Mouse (Mus musculus): ENCODE measurements around the gene Gse1. TPM values are rescaled to one million over a fixed set of nuclear protein-coding genes. Genes with fewer than 3 reads are reported as not detected.

Gse1 gene
- polyA plus RNA-seq, 1 experiment from 2014 or later, result 25.3 TPM

DNA sequence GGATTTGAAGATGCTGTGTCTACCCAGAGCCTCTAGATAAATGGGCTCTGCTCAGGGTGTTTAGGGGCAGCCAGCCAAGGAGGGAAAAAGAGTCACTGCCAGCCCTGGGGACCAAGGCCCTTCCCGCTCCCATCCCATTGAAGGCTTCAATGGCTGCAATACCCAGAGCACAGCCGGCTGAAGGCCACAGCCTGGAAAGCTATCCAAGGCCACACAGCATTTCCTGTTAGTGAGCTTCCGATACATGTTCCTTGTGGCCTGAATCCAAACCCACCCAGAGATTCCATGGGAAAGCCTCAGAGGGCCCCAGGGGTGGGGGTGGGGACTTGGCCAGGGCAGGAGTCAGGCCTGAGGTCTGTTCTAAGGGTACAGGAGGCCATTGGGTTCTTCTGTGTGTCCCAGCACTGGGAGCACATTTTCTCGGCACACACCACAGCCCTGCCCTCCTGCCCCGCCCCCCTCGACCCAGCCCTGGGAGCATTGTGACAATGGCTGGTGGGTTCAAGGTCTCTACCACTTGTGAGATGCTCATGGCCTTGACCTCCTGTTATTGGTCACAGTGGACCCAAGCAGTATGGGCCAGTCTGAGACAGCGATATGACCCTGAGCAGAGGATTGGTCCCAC is 23.4 kb upstream of the Gse1 start:
- Histone ChIP-seq H3K9me3 (ENCODE audit: control insufficient read depth, low read length) (peaks cover 2% of the 10 kb centered on the region; the same call in 1 of the 2 replicates), H3K36me3 (ENCODE audit: control insufficient read depth, insufficient read depth, low read length) (no peaks in the 10 kb centered on the region), H3K4me2 (no peak overlapping the region), H3K27ac (ENCODE audit: low read depth, low read length) (no peak overlapping the region), H3K4me1 (replicated peaks; ENCODE audit: control insufficient read depth, insufficient read depth, low read length) (no peaks in the 10 kb centered on the region), H3K27me3 (replicated peaks; ENCODE audit: control insufficient read depth, insufficient read depth, low read length) (peaks cover 3% of the 10 kb centered on the region; the same call in 1 of the 2 replicates), H3K9ac (ENCODE audit: low read depth, low read length) (no peak overlapping the region), H3K4me3 (ENCODE audit: low read depth, low read length) (no peak overlapping the region)
- 70% methylated on average over 7 of the region's 7 CpGs for WGBS
- ATAC-seq (replicated peaks; ENCODE audit: low FRiP score) (no peak), DNase-seq (ENCODE audit: low spot score) (no peak)

DNA sequence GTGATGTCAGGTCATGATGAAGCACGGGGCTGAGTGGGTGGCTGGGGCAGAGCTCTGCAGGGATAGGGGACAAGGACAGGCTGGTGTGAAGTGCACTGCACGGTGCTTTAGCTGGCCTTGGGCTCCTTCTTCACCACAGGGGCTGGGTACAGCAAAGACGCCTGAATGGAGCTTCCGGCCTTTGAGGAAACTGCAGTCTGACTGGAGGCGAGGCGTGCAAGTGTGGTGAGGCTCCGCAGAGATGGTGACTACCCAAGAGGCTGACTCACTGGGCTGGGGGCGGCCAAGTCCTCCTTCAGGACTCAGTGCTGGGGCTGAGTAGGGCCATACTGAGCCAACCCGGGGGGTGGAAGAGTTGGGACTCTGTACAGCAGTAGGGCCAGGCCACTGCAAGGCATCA is 22.3 kb upstream of the Gse1 start:
- no peaks in the 10 kb centered on the region for H3K9me3 ChIP-seq (ENCODE audit: control insufficient read depth, low read length)
- H3K27me3 ChIP-seq (replicated peaks; ENCODE audit: control insufficient read depth, insufficient read depth, low read length), result peaks cover 6% of the 10 kb centered on the region; the same call in 1 of the 2 replicates
- WGBS, result 61% methylated on average over 9 of the region's 9 CpGs
- H3K9ac ChIP-seq (ENCODE audit: low read depth, low read length), result no peak overlapping the region
- DNase-seq (ENCODE audit: low spot score), result no peak
- no peak overlapping the region for H3K27ac ChIP-seq (ENCODE audit: low read depth, low read length)
- H3K4me2 ChIP-seq, result no peak overlapping the region
- H3K36me3 ChIP-seq (ENCODE audit: control insufficient read depth, insufficient read depth, low read length), result no peaks in the 10 kb centered on the region
- H3K4me3 ChIP-seq (ENCODE audit: low read depth, low read length), result no peak overlapping the region
- peaks cover 3% of the 10 kb centered on the region; the same call in 1 of the 2 replicates for H3K4me1 ChIP-seq (replicated peaks; ENCODE audit: control insufficient read depth, insufficient read depth, low read length)
- ATAC-seq (replicated peaks; ENCODE audit: low FRiP score), result no peak

DNA sequence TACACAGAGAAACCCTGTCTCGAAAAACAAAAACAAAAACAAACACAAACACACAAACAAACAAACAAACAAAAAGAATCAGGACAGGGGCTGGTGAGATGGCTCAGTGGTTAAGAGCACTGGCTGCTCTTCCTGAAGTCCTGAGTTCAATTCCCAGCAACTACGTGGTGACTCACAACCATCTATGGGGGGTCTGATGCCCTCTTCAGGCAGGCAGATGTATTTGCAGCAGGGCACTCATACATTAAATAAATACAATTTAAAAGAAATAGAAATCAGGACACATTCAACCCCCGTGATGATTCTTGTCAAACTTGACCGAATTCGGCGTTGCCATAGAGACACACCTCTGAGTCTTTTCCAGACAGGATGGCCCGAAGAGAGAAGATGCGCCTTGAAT is 20.9 kb upstream of the Gse1 start:
- no peak overlapping the region for H3K4me2 ChIP-seq
- H3K27me3 ChIP-seq (replicated peaks; ENCODE audit: control insufficient read depth, insufficient read depth, low read length), result peaks cover 6% of the 10 kb centered on the region; the same call in 1 of the 2 replicates
- peaks cover 14% of the 10 kb centered on the region for H3K4me1 ChIP-seq (replicated peaks; ENCODE audit: control insufficient read depth, insufficient read depth, low read length)
- no peak overlapping the region for H3K9ac ChIP-seq (ENCODE audit: low read depth, low read length)
- DNase-seq (ENCODE audit: low spot score) (no peak), ATAC-seq (replicated peaks; ENCODE audit: low FRiP score) (no peak)
- H3K9me3 ChIP-seq (ENCODE audit: control insufficient read depth, low read length), result no peaks in the 10 kb centered on the region
- H3K27ac ChIP-seq (ENCODE audit: low read depth, low read length), result no peak overlapping the region
- 80% methylated on average over 8 of the region's 8 CpGs for WGBS
- no peak overlapping the region for H3K4me3 ChIP-seq (ENCODE audit: low read depth, low read length)
- no peaks in the 10 kb centered on the region for H3K36me3 ChIP-seq (ENCODE audit: control insufficient read depth, insufficient read depth, low read length)

DNA sequence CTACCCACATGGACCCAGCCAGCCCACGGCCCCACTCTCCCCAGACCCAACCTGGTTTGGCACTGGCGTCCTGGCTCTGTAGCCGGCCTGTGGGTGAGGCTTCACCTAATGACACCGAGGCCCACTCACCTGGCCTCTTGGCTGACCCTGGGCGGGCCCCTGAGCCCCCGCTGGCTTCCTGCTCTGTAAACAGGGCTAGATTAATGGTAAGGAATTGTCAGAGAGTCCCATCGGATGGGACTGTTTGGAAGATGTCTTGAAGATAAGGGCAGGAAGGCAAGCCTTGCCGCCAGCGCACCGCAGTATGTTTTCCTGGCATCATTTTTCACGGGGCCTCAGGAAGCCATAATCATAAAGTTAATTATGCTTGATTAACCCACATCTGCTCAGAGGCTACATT is 20.1 kb upstream of the Gse1 start:
- no peak overlapping the region for H3K27ac ChIP-seq (ENCODE audit: low read depth, low read length)

DNA sequence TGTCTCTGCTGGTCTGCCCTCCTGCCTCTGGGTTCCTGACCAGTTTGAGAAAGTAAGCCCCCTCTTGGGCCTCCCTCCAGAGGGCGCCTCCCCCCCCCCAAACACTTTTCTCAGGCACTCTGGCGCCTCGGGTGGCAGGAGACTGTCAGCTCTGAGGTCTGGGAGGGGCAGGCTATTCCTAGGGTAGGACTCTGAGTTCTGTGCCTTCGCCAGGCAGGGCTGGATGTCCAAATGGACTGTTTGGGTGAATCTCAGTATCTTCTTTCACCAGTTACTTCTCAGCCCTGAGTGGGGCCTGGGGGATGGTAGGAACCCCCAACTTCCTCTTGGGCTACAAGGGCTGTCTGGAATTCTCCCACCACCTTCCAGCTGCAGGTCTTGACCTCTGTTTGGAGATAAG is 16.9 kb upstream of the Gse1 start:
- Histone ChIP-seq H3K4me3 (ENCODE audit: low read depth, low read length) (no peak overlapping the region), H3K9ac (ENCODE audit: low read depth, low read length) (no peak overlapping the region), H3K27me3 (replicated peaks; ENCODE audit: control insufficient read depth, insufficient read depth, low read length) (peaks cover 6% of the 10 kb centered on the region; the same call in 1 of the 2 replicates), H3K4me2 (no peak overlapping the region), H3K36me3 (ENCODE audit: control insufficient read depth, insufficient read depth, low read length) (no peaks in the 10 kb centered on the region), H3K9me3 (ENCODE audit: control insufficient read depth, low read length) (no peaks in the 10 kb centered on the region), H3K4me1 (replicated peaks; ENCODE audit: control insufficient read depth, insufficient read depth, low read length) (peaks cover 21% of the 10 kb centered on the region), H3K27ac (ENCODE audit: low read depth, low read length) (no peak overlapping the region)
- WGBS, result 12% methylated on average over 3 of the region's 4 CpGs
- DNase-seq (ENCODE audit: low spot score) (no peak), ATAC-seq (replicated peaks; ENCODE audit: low FRiP score) (no peak)

More for the DNA sequence above, 20.1 kb upstream of the Gse1 start:
- Histone ChIP-seq H3K9ac (ENCODE audit: low read depth, low read length) (no peak overlapping the region), H3K36me3 (ENCODE audit: control insufficient read depth, insufficient read depth, low read length) (no peaks in the 10 kb centered on the region), H3K4me3 (ENCODE audit: low read depth, low read length) (no peak overlapping the region), H3K4me2 (no peak overlapping the region), H3K9me3 (ENCODE audit: control insufficient read depth, low read length) (no peaks in the 10 kb centered on the region), H3K27me3 (replicated peaks; ENCODE audit: control insufficient read depth, insufficient read depth, low read length) (peaks cover 6% of the 10 kb centered on the region; the same call in 1 of the 2 replicates), H3K4me1 (replicated peaks; ENCODE audit: control insufficient read depth, insufficient read depth, low read length) (peaks cover 14% of the 10 kb centered on the region)
- DNase-seq (ENCODE audit: low spot score) (no peak), ATAC-seq (replicated peaks; ENCODE audit: low FRiP score) (no peak)
- 58% methylated on average over 11 of the region's 11 CpGs for WGBS

DNA sequence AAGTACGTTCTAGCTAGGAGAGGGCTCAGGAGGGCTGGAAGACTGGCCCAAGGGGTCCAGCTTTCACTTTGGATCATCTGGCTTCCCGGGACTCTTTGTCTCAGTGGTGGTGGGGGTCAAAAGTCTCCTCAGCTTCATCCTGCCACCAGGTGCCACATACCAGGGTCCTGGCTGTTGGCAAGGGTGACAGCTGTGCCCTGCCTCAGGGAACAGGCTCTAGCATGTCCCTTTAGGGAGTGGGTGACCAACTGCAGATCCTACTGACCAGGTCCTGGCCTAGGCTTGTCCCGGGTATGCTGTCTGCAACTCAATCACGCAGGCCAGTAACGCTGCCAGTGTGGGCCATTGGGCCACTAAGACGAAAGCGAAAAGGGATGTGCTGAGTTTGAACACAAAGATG is 15.7 kb upstream of the Gse1 start:
- Histone ChIP-seq H3K4me1 (replicated peaks; ENCODE audit: control insufficient read depth, insufficient read depth, low read length) (peaks cover 27% of the 10 kb centered on the region), H3K36me3 (ENCODE audit: control insufficient read depth, insufficient read depth, low read length) (no peaks in the 10 kb centered on the region), H3K9ac (ENCODE audit: low read depth, low read length) (no peak overlapping the region), H3K4me2 (no peak overlapping the region), H3K27me3 (replicated peaks; ENCODE audit: control insufficient read depth, insufficient read depth, low read length) (peaks cover 8% of the 10 kb centered on the region; the same call in 1 of the 2 replicates), H3K4me3 (ENCODE audit: low read depth, low read length) (no peak overlapping the region), H3K9me3 (ENCODE audit: control insufficient read depth, low read length) (no peaks in the 10 kb centered on the region), H3K27ac (ENCODE audit: low read depth, low read length) (no peak overlapping the region)
- ATAC-seq (replicated peaks; ENCODE audit: low FRiP score) (no peak), DNase-seq (ENCODE audit: low spot score) (no peak)
- 85% methylated on average over 7 of the region's 7 CpGs for WGBS

DNA sequence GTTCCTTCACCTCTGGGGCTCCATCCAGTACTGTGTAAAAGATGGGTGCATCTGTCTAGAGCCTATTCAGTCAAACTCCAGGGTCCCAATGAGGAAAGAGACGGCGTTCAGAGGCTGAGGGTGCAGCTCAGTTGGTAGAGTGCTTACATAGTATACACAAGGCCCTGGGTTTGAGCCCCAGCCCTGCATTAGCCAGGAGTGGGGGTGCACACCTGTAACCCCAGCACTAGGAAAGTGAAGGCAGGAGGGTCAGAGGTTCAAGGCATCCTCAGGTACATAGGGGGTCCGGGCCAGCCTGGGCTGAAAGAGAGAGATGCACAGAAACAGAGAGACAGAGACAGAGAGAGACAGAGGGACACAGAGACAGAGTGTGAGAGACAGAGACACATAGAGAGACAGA is 15.0 kb upstream of the Gse1 start:
- DNase-seq (ENCODE audit: low spot score) (no peak), ATAC-seq (replicated peaks; ENCODE audit: low FRiP score) (no peak)
- Histone ChIP-seq H3K4me2 (no peak overlapping the region), H3K9me3 (ENCODE audit: control insufficient read depth, low read length) (no peaks in the 10 kb centered on the region), H3K36me3 (ENCODE audit: control insufficient read depth, insufficient read depth, low read length) (no peaks in the 10 kb centered on the region), H3K27me3 (replicated peaks; ENCODE audit: control insufficient read depth, insufficient read depth, low read length) (peaks cover 8% of the 10 kb centered on the region; the same call in 1 of the 2 replicates), H3K4me3 (ENCODE audit: low read depth, low read length) (no peak overlapping the region), H3K27ac (ENCODE audit: low read depth, low read length) (no peak overlapping the region), H3K4me1 (replicated peaks; ENCODE audit: control insufficient read depth, insufficient read depth, low read length) (peaks cover 29% of the 10 kb centered on the region), H3K9ac (ENCODE audit: low read depth, low read length) (no peak overlapping the region)
- 85% methylated on average over 3 of the region's 3 CpGs for WGBS

DNA sequence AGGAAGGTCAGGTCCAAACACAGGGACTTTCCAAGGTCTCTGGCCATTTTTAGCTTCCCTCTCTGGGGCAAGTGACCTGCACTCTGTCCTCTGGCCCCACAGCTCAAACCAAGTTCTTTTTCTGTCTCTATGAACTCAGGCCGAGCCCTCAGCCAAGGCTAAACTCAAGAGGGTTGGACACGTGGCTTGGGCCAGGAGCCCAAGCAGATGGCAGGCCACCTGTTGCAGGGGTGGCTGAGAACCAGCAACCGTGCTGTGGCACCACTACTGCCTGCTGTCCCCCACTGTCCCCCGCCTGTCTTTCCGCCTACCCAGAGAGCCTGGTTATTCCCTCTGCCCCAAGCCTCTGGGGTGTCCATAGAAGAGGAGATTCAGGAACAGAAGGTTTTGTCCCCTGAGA is 14.3 kb upstream of the Gse1 start:
- ATAC-seq (replicated peaks; ENCODE audit: low FRiP score) (no peak), DNase-seq (ENCODE audit: low spot score) (no peak)
- Histone ChIP-seq H3K27me3 (replicated peaks; ENCODE audit: control insufficient read depth, insufficient read depth, low read length) (peaks cover 8% of the 10 kb centered on the region; the same call in 1 of the 2 replicates), H3K27ac (ENCODE audit: low read depth, low read length) (no peak overlapping the region), H3K9ac (ENCODE audit: low read depth, low read length) (no peak overlapping the region), H3K4me3 (ENCODE audit: low read depth, low read length) (no peak overlapping the region), H3K36me3 (ENCODE audit: control insufficient read depth, insufficient read depth, low read length) (no peaks in the 10 kb centered on the region), H3K4me2 (no peak overlapping the region), H3K4me1 (replicated peaks; ENCODE audit: control insufficient read depth, insufficient read depth, low read length) (peaks cover 29% of the 10 kb centered on the region), H3K9me3 (ENCODE audit: control insufficient read depth, low read length) (no peaks in the 10 kb centered on the region)
- 70% methylated on average over 5 of the region's 5 CpGs for WGBS

DNA sequence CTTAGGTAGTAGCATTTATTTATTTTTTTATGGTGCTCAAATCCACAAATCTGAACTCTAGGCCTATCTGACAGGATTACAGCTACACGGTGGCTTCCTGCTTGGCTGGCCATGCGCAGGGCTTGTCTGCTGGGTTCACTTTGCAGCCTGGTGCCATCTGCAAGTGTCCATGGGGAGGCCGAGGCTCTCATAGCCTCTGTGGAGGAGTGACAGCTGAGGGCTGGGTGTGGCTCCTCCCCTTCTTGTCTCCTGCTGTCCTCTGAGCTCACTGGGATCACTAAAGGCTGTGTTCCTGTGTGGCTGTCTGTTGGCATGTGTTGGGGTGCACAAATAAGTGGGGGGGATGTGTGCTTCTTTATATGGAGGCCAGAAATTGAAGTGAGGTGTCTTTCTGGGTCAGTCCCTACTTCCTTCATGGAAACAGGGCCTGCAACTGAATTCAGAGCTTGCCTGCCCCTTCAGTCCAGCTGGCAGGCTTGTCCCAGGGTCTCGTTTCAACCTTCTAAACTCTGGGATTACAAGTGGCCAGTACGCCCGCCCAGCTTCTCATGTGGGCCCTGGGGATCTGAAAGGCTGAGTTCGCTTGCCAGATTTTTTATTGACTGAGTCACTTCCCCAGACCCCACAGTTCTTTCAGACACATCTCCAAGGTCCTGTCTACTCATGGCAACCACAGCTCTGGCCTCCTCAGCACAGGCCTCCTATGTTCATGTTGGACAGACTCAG is 12.7 kb upstream of the Gse1 start:
- H3K36me3 ChIP-seq (ENCODE audit: control insufficient read depth, insufficient read depth, low read length), result no peaks in the 10 kb centered on the region
- peaks cover 2% of the 10 kb centered on the region; the same call in 1 of the 2 replicates for H3K27me3 ChIP-seq (replicated peaks; ENCODE audit: control insufficient read depth, insufficient read depth, low read length)
- H3K4me1 ChIP-seq (replicated peaks; ENCODE audit: control insufficient read depth, insufficient read depth, low read length), result peaks cover 27% of the 10 kb centered on the region
- no peak overlapping the region for H3K4me2 ChIP-seq
- WGBS, result 56% methylated on average over 7 of the region's 7 CpGs
- H3K9me3 ChIP-seq (ENCODE audit: control insufficient read depth, low read length), result no peaks in the 10 kb centered on the region
- H3K27ac ChIP-seq (ENCODE audit: low read depth, low read length), result no peak overlapping the region
- no peak overlapping the region for H3K4me3 ChIP-seq (ENCODE audit: low read depth, low read length)
- no peak for ATAC-seq (replicated peaks; ENCODE audit: low FRiP score)
- no peak overlapping the region for H3K9ac ChIP-seq (ENCODE audit: low read depth, low read length)
- DNase-seq (ENCODE audit: low spot score), result no peak

Measured in liver, embryonic 11.5 days (tissue).